Mouse (Mus musculus) lung, postnatal 0 days (tissue): ENCODE data around the gene Ckap2. TPM values are rescaled to one million over a fixed set of nuclear protein-coding genes. Genes with fewer than 3 reads are reported as not detected.
A peak's percentile ranks its signal among the peaks of the same experiment; 100 is the strongest.

Experiments used
- ATAC-seq: fragments of 200-750 bp; cut with Nextera tagmentation; 2 replicates; pipeline ENCODE4 v1.8.0; 2017; ENCODE audit warnings: moderate library complexity
- DNase-seq: peaks from one replicate; pipeline ENCODE4 v3.0.0-alpha.2; 2016; ENCODE audit warnings: low spot score
- H3K27ac ChIP-seq: fragments of 300-500 bp; sonication (generic); 2 replicates; pipeline ENCODE4 v1.5.1; 2014; ENCODE audit warnings: antibody characterized with exemption, mild to moderate bottlenecking, low read length, mixed read lengths
- H3K27me3 ChIP-seq: fragments of 300-500 bp; sonication (generic); replicated peaks from 2 replicates; pipeline ENCODE4 v1.6.1; 2014; ENCODE audit warnings: low read length, mixed read lengths; ENCODE audit not compliant: insufficient read depth
- H3K36me3 ChIP-seq: fragments of 300-500 bp; sonication (generic); 2 replicates; pipeline ENCODE4 v1.6.1; 2014; ENCODE audit warnings: low read length, mixed read lengths; ENCODE audit not compliant: insufficient read depth
- H3K4me1 ChIP-seq: fragments of 300-500 bp; sonication (generic); 2 replicates; pipeline ENCODE4 v1.6.1; 2014; ENCODE audit warnings: antibody characterized with exemption, low read depth, low read length, mixed read lengths; ENCODE audit not compliant: insufficient read depth
- H3K4me2 ChIP-seq: fragments of 300-500 bp; sonication (generic); replicated peaks from 2 replicates; pipeline ENCODE4 v1.6.1; 2014; ENCODE audit warnings: low read depth, mild to moderate bottlenecking, low read length, moderate library complexity, mixed read lengths
- H3K4me3 ChIP-seq: fragments of 300-500 bp; sonication (generic); 2 replicates; pipeline ENCODE4 v1.5.1; 2014; ENCODE audit warnings: low read depth, low read length
- H3K9ac ChIP-seq: fragments of 300-500 bp; sonication (generic); replicated peaks from 2 replicates; pipeline ENCODE4 v1.6.1; 2014; ENCODE audit warnings: low read depth, mild to moderate bottlenecking
- H3K9me3 ChIP-seq: fragments of 300-500 bp; sonication (generic); 2 replicates; pipeline ENCODE4 v1.6.1; 2016; ENCODE audit warnings: low read length, mixed read lengths
- CTCF ChIP-seq: IDR thresholded peaks from 2 replicates; pipeline ENCODE4 v1.5.1; 2016; ENCODE audit warnings: antibody characterized with exemption, mild to moderate bottlenecking
- EP300 ChIP-seq: IDR thresholded peaks from 2 replicates; pipeline ENCODE4 v1.6.1; 2016; ENCODE audit warnings: antibody characterized with exemption, mild to moderate bottlenecking, control low read depth
- WGBS: fragments of 180-500 bp; shearing (Covaris S2); extraction: QIAGEN DNeasy Blood & Tissue Kit; methylation state at CpG from one replicate; pipeline ENCODE4 v1.1.7; 2014; 5-methylcytosine and 5-hydroxymethylcytosine counted together
- polyA plus RNA-seq: library from polyadenylated mRNA; unstranded; fragments of >200 nt; fragmentation: Nextera tagmentation; extraction: Ambion mirVana; gene quantifications from 2 replicates; pipeline ENCODE4 v1.2.1, GENCODE M21; 2015

The Ckap2 gene
- polyA plus RNA-seq, 1 experiment from 2014 or later: 2.8 TPM

DNA sequence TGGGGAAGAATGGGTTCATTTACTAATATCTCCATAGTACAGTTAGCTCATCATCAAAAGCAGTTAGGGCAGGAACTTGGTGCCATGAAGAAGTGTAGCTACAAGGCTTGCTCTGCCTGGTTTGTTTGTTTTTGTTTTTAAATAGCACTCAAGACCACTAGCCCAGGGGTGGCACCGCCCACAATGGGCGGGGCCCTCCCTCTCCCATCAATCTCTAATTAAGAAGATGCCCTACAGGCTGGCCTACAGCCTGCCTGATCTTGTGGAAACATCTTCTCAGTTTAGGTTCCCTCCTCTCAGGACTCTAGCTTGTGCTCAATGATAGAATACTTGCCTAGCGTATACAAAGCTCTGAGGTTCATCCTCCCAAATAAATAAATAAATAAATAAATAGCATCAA, 735 bp downstream of the Ckap2 start:
- TF ChIP-seq EP300 (no peak), CTCF (no peak)
- WGBS: 0% methylated on average over 3 of the region's 3 CpGs
- DNase-seq (peak; percentile 26), ATAC-seq (no peak; the same call in 1 of the 2 replicates)
- Histone ChIP-seq H3K36me3 (no peaks in the 10 kb centered on the region), H3K4me3 (peak overlapping the region; percentile 79), H3K27ac (no peak overlapping the region), H3K9me3 (no peaks in the 10 kb centered on the region), H3K9ac (no peak overlapping the region), H3K4me1 (0 out of 2 replicates have a peak, but pooled peaks cover 2% of the 10 kb centered on the region), H3K27me3 (no peaks in the 10 kb centered on the region), H3K4me2 (peak overlapping the region; percentile 82)

DNA sequence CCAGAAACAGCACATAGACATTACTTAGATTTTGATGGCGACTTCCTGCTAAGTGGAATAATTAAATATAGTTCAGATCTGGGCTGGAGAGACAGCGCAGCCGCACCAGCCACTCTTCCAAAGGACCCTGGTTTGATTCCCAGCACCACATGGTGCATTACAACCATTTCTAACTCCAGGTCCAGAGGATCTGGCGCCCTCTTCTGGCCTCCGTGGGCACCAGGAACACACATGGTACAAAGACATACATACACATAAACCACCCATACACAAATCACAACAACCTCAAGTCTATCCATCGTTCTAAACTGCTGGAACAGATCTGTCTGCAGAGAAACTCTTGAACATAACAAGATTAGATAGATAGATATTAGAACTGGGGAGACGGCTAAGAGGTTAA, 9.7 kb downstream of the Ckap2 start:
- no peak overlapping the region for H3K27ac ChIP-seq
- no peak overlapping the region for H3K9ac ChIP-seq
- 95% methylated on average over 7 of the region's 7 CpGs for WGBS
- H3K9me3 ChIP-seq: no peaks in the 10 kb centered on the region
- no peaks in the 10 kb centered on the region for H3K36me3 ChIP-seq
- H3K4me1 ChIP-seq: no peaks in the 10 kb centered on the region
- H3K4me2 ChIP-seq: no peak overlapping the region
- TF ChIP-seq CTCF (no peak), EP300 (no peak)
- no peak overlapping the region for H3K4me3 ChIP-seq
- ATAC-seq (no peak), DNase-seq (no peak)
- H3K27me3 ChIP-seq: no peaks in the 10 kb centered on the region

DNA sequence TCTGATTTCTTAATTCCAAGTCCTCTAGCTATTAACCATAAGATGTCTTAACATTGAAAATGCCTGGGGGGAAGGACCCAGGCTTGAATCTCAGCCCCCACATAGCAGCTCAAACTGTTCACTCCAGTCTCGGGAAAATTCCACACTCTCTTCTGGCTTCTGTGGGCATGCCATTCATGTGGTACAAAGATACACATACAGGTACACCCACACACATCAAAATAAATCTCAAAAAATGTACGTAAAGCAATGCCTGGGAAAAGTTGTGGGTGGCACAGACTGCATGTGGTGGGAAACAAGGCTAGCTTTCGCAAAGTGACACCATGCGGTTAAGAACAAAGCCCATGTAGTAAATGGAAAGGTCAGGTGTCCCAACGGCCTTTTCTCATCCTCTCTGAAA, 16.5 kb downstream of the Ckap2 start:
- Histone ChIP-seq H3K4me2 (no peak overlapping the region), H3K27ac (no peak overlapping the region), H3K4me3 (no peak overlapping the region), H3K9ac (no peak overlapping the region), H3K36me3 (no peaks in the 10 kb centered on the region), H3K9me3 (no peaks in the 10 kb centered on the region), H3K4me1 (no peaks in the 10 kb centered on the region), H3K27me3 (no peaks in the 10 kb centered on the region)
- no peak for ATAC-seq
- no peak for TF ChIP-seq EP300
- no peak for TF ChIP-seq CTCF
- 91% methylated on average over 5 of the region's 5 CpGs for WGBS
- no peak for DNase-seq

DNA sequence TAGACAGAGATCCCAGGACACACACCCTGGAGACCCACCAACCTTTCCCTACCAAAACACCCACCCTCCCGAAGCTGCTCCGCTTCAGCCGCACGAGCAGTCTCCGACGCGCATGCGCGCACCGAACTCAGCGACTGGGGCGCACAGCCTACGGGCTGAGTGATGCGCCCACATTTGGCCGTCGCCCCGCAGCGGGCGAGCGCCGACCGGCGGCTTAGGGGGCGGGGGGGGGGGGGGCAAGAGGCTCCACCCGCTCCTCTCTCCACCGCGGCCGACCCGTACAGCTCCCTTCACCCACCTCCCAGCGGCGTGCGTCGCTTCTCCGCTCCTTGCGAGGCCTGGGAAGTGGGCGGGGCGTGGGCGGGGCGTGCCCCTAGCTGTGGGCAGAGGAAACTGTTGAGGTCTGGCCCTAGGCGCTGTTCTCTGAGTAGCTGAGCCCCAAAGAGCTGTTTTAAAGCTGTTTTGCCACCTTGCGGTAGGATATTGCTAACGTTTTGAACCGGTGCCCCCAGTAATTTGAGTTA, 19.5 kb downstream of the Ckap2 start, which contains the start of gene Nek3:
Gene Nek3 (minus strand): TSS at position 356 of the 524 bp plus-strand sequence.
- TF ChIP-seq CTCF (peak; percentile 74), EP300 (no peak)
- Histone ChIP-seq H3K36me3 (no peaks in the 10 kb centered on the region), H3K4me1 (no peaks in the 10 kb centered on the region), H3K4me2 (peak within 1 kb of the TSS; percentile 54), H3K9me3 (no peaks in the 10 kb centered on the region), H3K27me3 (no peaks in the 10 kb centered on the region), H3K9ac (peak within 1 kb of the TSS; percentile 20; the same call in 1 of the 2 replicates), H3K4me3 (peak within 1 kb of the TSS; percentile 56), H3K27ac (peak within 1 kb of the TSS; percentile 29)
- ATAC-seq: peak; percentile 99
- under 1% methylated on average over 36 of the region's 43 CpGs for WGBS
- DNase-seq: peak; percentile 97

DNA sequence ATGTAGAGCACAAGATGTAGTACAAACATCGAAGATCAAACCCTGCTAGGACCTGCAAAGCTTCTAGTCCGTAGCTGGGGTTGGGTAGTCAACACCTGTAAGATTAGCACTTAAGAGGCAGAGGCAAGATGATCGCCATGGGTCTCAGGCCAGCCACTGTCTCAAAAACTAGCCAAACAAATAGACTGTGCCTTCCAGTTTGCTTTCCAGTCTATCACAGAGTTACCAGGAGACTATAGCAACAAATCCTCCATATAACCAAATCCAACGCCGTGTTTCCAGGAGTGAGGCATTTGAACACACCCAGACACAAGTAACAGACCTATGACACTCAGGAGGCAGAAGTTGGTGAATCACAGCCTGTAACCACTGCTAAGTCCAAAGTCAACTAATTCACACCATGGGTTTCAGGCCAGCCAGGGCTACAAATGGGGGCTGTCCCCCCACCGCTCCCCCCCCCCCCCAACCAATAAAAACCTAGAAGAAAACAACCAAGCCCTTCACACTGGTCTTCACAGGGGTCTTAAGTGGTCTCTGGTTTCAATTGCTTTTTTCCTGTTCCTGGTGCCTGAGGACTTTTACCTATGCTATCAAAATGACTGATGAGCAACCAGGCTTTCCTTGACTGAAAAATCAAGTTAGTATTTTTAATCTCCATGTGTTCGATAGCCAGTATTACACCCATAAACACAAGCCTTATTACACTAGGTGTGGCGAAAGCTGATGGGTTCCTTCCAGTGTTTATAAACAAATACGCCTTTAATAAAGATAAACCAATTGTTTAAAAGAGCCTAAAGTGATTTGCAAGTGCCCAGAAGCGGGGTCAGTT, 20.2 kb downstream of the Ckap2 start:
- Histone ChIP-seq H3K27ac (peak overlapping the region; percentile 29), H3K9ac (peak overlapping the region; percentile 20; the same call in 1 of the 2 replicates), H3K27me3 (no peaks in the 10 kb centered on the region), H3K36me3 (no peaks in the 10 kb centered on the region), H3K4me1 (no peaks in the 10 kb centered on the region), H3K4me3 (peak overlapping the region; percentile 56), H3K4me2 (peak overlapping the region; percentile 54), H3K9me3 (no peaks in the 10 kb centered on the region)
- DNase-seq (no peak), ATAC-seq (peak; percentile 25)
- WGBS: 44% methylated on average over 10 of the region's 10 CpGs
- TF ChIP-seq CTCF (no peak), EP300 (no peak)

DNA sequence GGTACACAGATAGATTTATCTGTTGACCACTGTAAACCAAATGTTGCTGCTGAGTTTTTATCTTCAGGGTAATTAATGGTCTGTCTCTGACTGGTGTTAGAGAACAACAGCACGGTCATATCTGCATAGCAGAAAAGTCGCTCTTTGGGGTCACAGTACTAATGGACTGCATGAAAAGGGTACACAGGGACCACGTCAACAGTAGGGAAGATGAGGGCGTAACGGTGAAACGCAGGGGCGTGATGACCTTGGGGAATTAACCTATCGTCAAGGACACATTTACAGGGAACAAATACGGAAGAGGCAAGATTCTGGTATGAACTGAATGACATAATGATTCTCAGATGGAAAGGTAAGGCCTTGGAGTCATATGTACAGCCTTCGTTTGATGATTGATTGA, 21.2 kb downstream of the Ckap2 start:
- H3K27ac ChIP-seq: no peak overlapping the region
- TF ChIP-seq EP300: no peak
- no peak for TF ChIP-seq CTCF
- H3K4me2 ChIP-seq: no peak overlapping the region
- H3K27me3 ChIP-seq: no peaks in the 10 kb centered on the region
- WGBS: 77% methylated on average over 10 of the region's 10 CpGs
- no peak overlapping the region for H3K9ac ChIP-seq
- no peaks in the 10 kb centered on the region for H3K9me3 ChIP-seq
- H3K4me1 ChIP-seq: no peaks in the 10 kb centered on the region
- H3K4me3 ChIP-seq: no peak overlapping the region
- no peak for DNase-seq
- no peak for ATAC-seq
- no peaks in the 10 kb centered on the region for H3K36me3 ChIP-seq
